Mouse (Mus musculus): ENCODE measurements around the gene Dcdc2a. TPM values are rescaled to one million over a fixed set of nuclear protein-coding genes. Genes with fewer than 3 reads are reported as not detected.

Dcdc2a gene
- polyA plus RNA-seq, 1 experiment from 2014 or later, result 0.13 TPM

GRCm38 (mm10) chr13:25220186-25220787, 164.5 kb downstream of the Dcdc2a start:
- no peaks in the 10 kb centered on the region for H3K9me3 ChIP-seq (ENCODE audit: control insufficient read depth)
- H3K4me2 ChIP-seq (replicated peaks; ENCODE audit: low read depth), result no peak overlapping the region
- H3K9ac ChIP-seq (ENCODE audit: low read depth, low read length), result no peak overlapping the region
- H3K27me3 ChIP-seq (replicated peaks; ENCODE audit: control insufficient read depth, insufficient read depth, low read length), result no peaks in the 10 kb centered on the region
- H3K4me3 ChIP-seq (ENCODE audit: low read depth, low read length), result no peak overlapping the region
- 57% methylated on average over 5 of the region's 5 CpGs for WGBS
- no peaks in the 10 kb centered on the region for H3K4me1 ChIP-seq (replicated peaks; ENCODE audit: control insufficient read depth, insufficient read depth, low read length)
- no peak for TF ChIP-seq CTCF (IDR thresholded peaks at IDR 0.05; ENCODE audit: low read depth)
- H3K27ac ChIP-seq (ENCODE audit: low read depth, low read length), result no peak overlapping the region
- ATAC-seq, result no peak
- H3K36me3 ChIP-seq (ENCODE audit: control insufficient read depth, insufficient read depth), result no peaks in the 10 kb centered on the region

DNA sequence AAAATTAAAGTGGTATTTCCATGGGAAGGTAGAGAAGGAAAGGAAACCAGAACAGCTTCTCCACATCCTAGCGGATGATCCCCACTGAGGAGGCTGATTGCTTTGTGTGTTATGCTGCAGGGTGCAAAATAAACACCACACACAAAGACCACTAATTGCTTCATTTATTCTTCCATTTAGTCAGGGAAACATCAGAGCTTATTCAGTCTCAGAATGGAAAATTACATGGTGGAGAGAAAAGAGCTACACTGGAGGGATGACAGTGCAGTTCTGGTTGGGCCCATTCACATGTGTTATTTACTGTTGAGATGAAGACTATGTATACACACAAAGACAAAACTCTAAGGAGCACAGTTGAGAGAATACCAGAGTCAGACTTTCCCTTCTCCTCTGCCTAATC, 196.1 kb downstream of the Dcdc2a start:
- H3K9ac ChIP-seq (ENCODE audit: low read depth, low read length), result no peak overlapping the region
- no peak overlapping the region for H3K27ac ChIP-seq (ENCODE audit: low read depth, low read length)
- no peak overlapping the region for H3K4me2 ChIP-seq (replicated peaks; ENCODE audit: low read depth)
- no peaks in the 10 kb centered on the region for H3K9me3 ChIP-seq (ENCODE audit: control insufficient read depth)
- H3K4me1 ChIP-seq (replicated peaks; ENCODE audit: control insufficient read depth, insufficient read depth, low read length), result no peaks in the 10 kb centered on the region
- TF ChIP-seq CTCF (IDR thresholded peaks at IDR 0.05; ENCODE audit: low read depth), result no peak
- no peaks in the 10 kb centered on the region for H3K36me3 ChIP-seq (ENCODE audit: control insufficient read depth, insufficient read depth)
- no peaks in the 10 kb centered on the region for H3K27me3 ChIP-seq (replicated peaks; ENCODE audit: control insufficient read depth, insufficient read depth, low read length)
- ATAC-seq, result no peak
- H3K4me3 ChIP-seq (ENCODE audit: low read depth, low read length), result no peak overlapping the region
- 69% methylated on average over 1 of the region's 1 CpGs for WGBS

- Histone ChIP-seq H3K4me2 (replicated peaks; ENCODE audit: low read depth) (no peak overlapping the region), H3K9me3 (ENCODE audit: control insufficient read depth) (no peaks in the 10 kb centered on the region), H3K4me1 (replicated peaks; ENCODE audit: control insufficient read depth, insufficient read depth, low read length) (no peaks in the 10 kb centered on the region), H3K9ac (ENCODE audit: low read depth, low read length) (no peak overlapping the region), H3K27me3 (replicated peaks; ENCODE audit: control insufficient read depth, insufficient read depth, low read length) (no peaks in the 10 kb centered on the region), H3K36me3 (ENCODE audit: control insufficient read depth, insufficient read depth) (no peaks in the 10 kb centered on the region), H3K4me3 (ENCODE audit: low read depth, low read length) (no peak overlapping the region), H3K27ac (ENCODE audit: low read depth, low read length) (no peak overlapping the region; the same call in 1 of the 2 replicates)
- no peak for TF ChIP-seq CTCF (IDR thresholded peaks at IDR 0.05; ENCODE audit: low read depth)
- no peak for ATAC-seq
- 62% methylated on average over 9 of the region's 9 CpGs for WGBS
Observed at GRCm38 (mm10) chr13:25254478-25255263, 198.9 kb downstream of the Dcdc2a start.

GRCm38 (mm10) chr13:25257608-25258007, 201.8 kb downstream of the Dcdc2a start:
- no peak overlapping the region for H3K9ac ChIP-seq (ENCODE audit: low read depth, low read length)
- no peaks in the 10 kb centered on the region for H3K36me3 ChIP-seq (ENCODE audit: control insufficient read depth, insufficient read depth)
- no peaks in the 10 kb centered on the region for H3K9me3 ChIP-seq (ENCODE audit: control insufficient read depth)
- TF ChIP-seq CTCF (IDR thresholded peaks at IDR 0.05; ENCODE audit: low read depth), result no peak
- H3K27ac ChIP-seq (ENCODE audit: low read depth, low read length), result no peak overlapping the region
- H3K4me2 ChIP-seq (replicated peaks; ENCODE audit: low read depth), result no peak overlapping the region
- no peaks in the 10 kb centered on the region for H3K27me3 ChIP-seq (replicated peaks; ENCODE audit: control insufficient read depth, insufficient read depth, low read length)
- H3K4me3 ChIP-seq (ENCODE audit: low read depth, low read length), result no peak overlapping the region
- ATAC-seq, result no peak
- 87% methylated on average over 6 of the region's 6 CpGs for WGBS
- H3K4me1 ChIP-seq (replicated peaks; ENCODE audit: control insufficient read depth, insufficient read depth, low read length), result no peaks in the 10 kb centered on the region

Other genes with a start within 250 kb of the Dcdc2a start
- gene Acot13, start 224.5 kb upstream of the Dcdc2a start, polyA plus RNA-seq (2015; fragmentation: Nextera tagmentation; extraction: Ambion mirVana), result 183 and 185 TPM in 2 replicates
- gene Tdp2, start 224.3 kb upstream of the Dcdc2a start, polyA plus RNA-seq (2015; fragmentation: Nextera tagmentation; extraction: Ambion mirVana), result 37.6 and 39.0 TPM in 2 replicates
- 1.5 and 1.6 TPM in 2 replicates for gene D130043K22Rik, start 210.9 kb upstream of the Dcdc2a start, polyA plus RNA-seq (2015; fragmentation: Nextera tagmentation; extraction: Ambion mirVana)
- gene Aldh5a1, start 118.3 kb upstream of the Dcdc2a start, polyA plus RNA-seq (2015; fragmentation: Nextera tagmentation; extraction: Ambion mirVana), result 5.0 and 5.4 TPM in 2 replicates
- gene Gpld1, start 112.9 kb upstream of the Dcdc2a start, polyA plus RNA-seq (2015; fragmentation: Nextera tagmentation; extraction: Ambion mirVana), result 0.59 and 0.65 TPM in 2 replicates
- 15.0 and 21.2 TPM in 2 replicates for gene Mrs2, start 35.6 kb upstream of the Dcdc2a start, polyA plus RNA-seq (2015; fragmentation: Nextera tagmentation; extraction: Ambion mirVana)
- gene Nrsn1, start 214.5 kb downstream of the Dcdc2a start, polyA plus RNA-seq (2015; fragmentation: Nextera tagmentation; extraction: Ambion mirVana), result 4.9 and 5.7 TPM in 2 replicates